Mouse (Mus musculus) hindbrain, embryonic 11.5 days (tissue): Measurements from ENCODE around the gene Mier3. TPM values are rescaled to one million over a fixed set of nuclear protein-coding genes. Genes with fewer than 3 reads are reported as not detected.

Experiments used
- ATAC-seq: fragments of 200-750 bp; cut with Nextera tagmentation; 2 replicates; pipeline ENCODE4 v1.8.0; 2017; ENCODE audit warnings: mild to moderate bottlenecking, moderate TSS enrichment, moderate library complexity; ENCODE audit not compliant: low FRiP score
- DNase-seq: peaks from one replicate; pipeline ENCODE4 v3.0.0-alpha.2; 2015; ENCODE audit warnings: low spot score
- H3K27ac ChIP-seq: fragments of 300-500 bp; sonication (generic); 2 replicates; pipeline ENCODE4 v1.5.1; 2014; ENCODE audit warnings: mild to moderate bottlenecking, low read depth, low read length
- H3K27me3 ChIP-seq: fragments of 300-500 bp; sonication (generic); 2 replicates; pipeline ENCODE4 v1.6.1; 2014; ENCODE audit warnings: mild to moderate bottlenecking, low read length, moderate library complexity, mixed read lengths; ENCODE audit not compliant: control insufficient read depth, insufficient read depth
- H3K36me3 ChIP-seq: fragments of 300-500 bp; sonication (generic); 2 replicates; pipeline ENCODE4 v1.6.1; 2014; ENCODE audit warnings: mild to moderate bottlenecking, low read length, moderate library complexity, mixed read lengths; ENCODE audit not compliant: control insufficient read depth, insufficient read depth
- H3K4me1 ChIP-seq: fragments of 300-500 bp; sonication (generic); replicated peaks from 2 replicates; pipeline ENCODE4 v1.6.1; 2014; ENCODE audit warnings: low read length, mixed read lengths; ENCODE audit not compliant: control insufficient read depth, insufficient read depth
- H3K4me2 ChIP-seq: fragments of 300-500 bp; sonication (generic); replicated peaks from 2 replicates; pipeline ENCODE4 v1.6.1; 2014; ENCODE audit warnings: mild to moderate bottlenecking, low read depth, low read length
- H3K4me3 ChIP-seq: fragments of 300-500 bp; sonication (generic); 2 replicates; pipeline ENCODE4 v1.5.1; 2014; ENCODE audit warnings: low read depth, low read length
- H3K9ac ChIP-seq: fragments of 300-500 bp; sonication (generic); 2 replicates; pipeline ENCODE4 v1.6.1; 2014; ENCODE audit warnings: low read depth, low read length
- H3K9me3 ChIP-seq: fragments of 300-500 bp; sonication (generic); 2 replicates; pipeline ENCODE4 v1.6.1; 2016; ENCODE audit warnings: low read length; ENCODE audit not compliant: control insufficient read depth
- WGBS: fragments of 180-500 bp; shearing (Covaris S2); extraction: QIAGEN DNeasy Blood & Tissue Kit; methylation state at CpG from one replicate; pipeline ENCODE4 v1.1.7; 2014; 5-methylcytosine and 5-hydroxymethylcytosine counted together
- polyA plus RNA-seq: library from polyadenylated mRNA; unstranded; fragments of >200 nt; fragmentation: Nextera tagmentation; extraction: Ambion mirVana; gene quantifications from 2 replicates; pipeline ENCODE4 v1.2.1, GENCODE M21; 2014

Gene Mier3
- polyA plus RNA-seq, 1 experiment from 2014 or later = 31.6 TPM

GRCm38 (mm10) chr13:111725165-111726077 is 44.6 kb downstream of the Mier3 start:
- under 1% methylated on average over 62 of the region's 65 CpGs for WGBS
- peak overlapping the region; percentile 64 for H3K4me3 ChIP-seq
- H3K27me3 ChIP-seq = no peaks in the 10 kb centered on the region
- no peaks in the 10 kb centered on the region for H3K9me3 ChIP-seq
- H3K9ac ChIP-seq = peak overlapping the region; percentile 49
- no peaks in the 10 kb centered on the region for H3K36me3 ChIP-seq
- H3K27ac ChIP-seq = no peak overlapping the region
- peak; percentile 99 for DNase-seq
- peak overlapping the region; percentile 78 for H3K4me2 ChIP-seq
- H3K4me1 ChIP-seq = 0 out of 2 replicates have a peak, but pooled peaks cover 2% of the 10 kb centered on the region
- peak; percentile 100 for ATAC-seq

GRCm38 (mm10) chr13:111726898-111727297 is 46.1 kb downstream of the Mier3 start:
- no peak for ATAC-seq
- no peak overlapping the region for H3K4me3 ChIP-seq
- 92% methylated on average over 5 of the region's 5 CpGs for WGBS

DNA sequence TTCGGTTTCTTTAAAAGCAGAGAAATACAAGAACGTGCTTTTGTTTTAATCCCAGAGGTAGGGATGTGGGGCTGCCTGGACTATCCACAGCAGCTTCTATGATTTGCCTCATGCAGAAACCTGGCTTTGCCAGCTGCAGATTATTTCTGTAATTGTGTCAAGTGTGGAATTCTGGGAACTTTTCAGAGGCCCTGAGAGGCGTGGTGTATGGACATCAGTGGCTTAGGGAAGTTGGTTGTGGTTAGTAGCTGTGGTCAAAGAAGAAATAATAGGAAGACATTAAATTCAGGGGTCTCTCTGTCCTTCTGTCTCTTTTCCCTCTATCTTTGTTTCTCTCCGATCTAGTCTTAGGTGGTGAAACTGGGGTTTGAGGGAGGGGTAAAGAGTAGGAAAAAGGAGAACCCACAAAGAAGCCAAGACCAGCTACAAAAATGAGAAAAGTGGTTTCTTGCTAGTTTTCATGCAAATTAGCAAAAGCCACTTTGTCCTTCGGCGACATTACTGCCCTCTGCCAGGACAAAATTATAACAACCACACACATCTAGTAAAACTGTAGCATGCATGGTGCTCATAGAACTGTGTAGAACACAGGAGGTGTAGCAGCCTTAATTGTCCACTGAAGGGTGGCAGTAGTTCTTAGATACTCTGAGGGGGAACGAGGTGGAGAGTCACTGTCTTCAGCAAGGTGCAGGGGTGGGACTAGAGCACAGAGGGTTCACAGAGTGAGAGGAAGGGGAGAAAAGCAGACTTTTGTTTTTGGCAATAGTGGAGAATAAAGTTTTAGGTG is 60.6 kb downstream of the Mier3 start:
- WGBS = 81% methylated on average over 7 of the region's 7 CpGs
- no peak overlapping the region for H3K27ac ChIP-seq

More at GRCm38 (mm10) chr13:111726898-111727297, 46.1 kb downstream of the Mier3 start:
- Histone ChIP-seq H3K27ac (no peak overlapping the region), H3K36me3 (no peaks in the 10 kb centered on the region), H3K4me2 (no peak overlapping the region), H3K9ac (no peak overlapping the region), H3K9me3 (no peaks in the 10 kb centered on the region), H3K27me3 (no peaks in the 10 kb centered on the region), H3K4me1 (0 out of 2 replicates have a peak, but pooled peaks cover 2% of the 10 kb centered on the region)
- no peak for DNase-seq

DNA sequence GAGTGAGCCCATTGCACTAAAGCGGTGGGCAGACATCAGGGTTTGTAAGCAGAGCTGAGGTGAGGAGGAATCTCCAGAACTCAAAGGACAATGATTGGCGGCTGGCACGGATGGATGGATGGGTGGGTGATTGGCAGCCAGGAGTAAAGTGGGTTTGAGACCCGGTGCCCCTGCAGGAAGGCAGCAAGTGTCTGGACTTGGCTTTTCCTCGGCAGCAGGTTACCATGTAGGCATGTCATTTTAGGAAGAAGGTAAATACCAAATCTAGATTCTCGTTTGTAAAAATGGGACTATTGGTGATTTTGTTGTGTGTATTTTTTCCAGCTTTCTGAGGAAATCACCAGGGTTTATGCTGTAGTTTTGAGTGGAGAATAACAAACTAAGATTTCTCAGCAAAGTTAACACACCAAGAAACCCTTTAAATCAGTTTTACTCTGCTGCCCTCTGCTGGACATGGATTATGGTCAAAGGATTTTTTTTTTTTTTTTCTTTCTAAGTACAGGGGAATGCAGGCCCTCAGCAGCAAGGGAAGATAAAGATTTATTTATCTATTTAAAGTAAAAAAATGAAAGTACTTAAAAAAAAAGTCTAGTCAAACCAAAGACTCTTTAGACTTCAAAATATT is 61.3 kb downstream of the Mier3 start:
- no peaks in the 10 kb centered on the region for H3K9me3 ChIP-seq
- no peak overlapping the region for H3K9ac ChIP-seq
- no peaks in the 10 kb centered on the region for H3K36me3 ChIP-seq
- no peak for ATAC-seq
- 58% methylated on average over 6 of the region's 6 CpGs for WGBS
- no peaks in the 10 kb centered on the region for H3K27me3 ChIP-seq
- peak; percentile 81 for DNase-seq
- H3K4me2 ChIP-seq = no peak overlapping the region
- no peak overlapping the region for H3K27ac ChIP-seq
- no peaks in the 10 kb centered on the region for H3K4me1 ChIP-seq
- no peak overlapping the region for H3K4me3 ChIP-seq

More for the DNA sequence above, 60.6 kb downstream of the Mier3 start:
- Histone ChIP-seq H3K36me3 (no peaks in the 10 kb centered on the region), H3K4me1 (no peaks in the 10 kb centered on the region), H3K4me3 (no peak overlapping the region), H3K27me3 (no peaks in the 10 kb centered on the region), H3K9ac (no peak overlapping the region), H3K9me3 (no peaks in the 10 kb centered on the region), H3K4me2 (no peak overlapping the region)
- DNase-seq (no peak), ATAC-seq (no peak)

- H3K4me1 ChIP-seq = no peaks in the 10 kb centered on the region
- 86% methylated on average over 6 of the region's 6 CpGs for whole genome bisulfite sequencing
- H3K27ac ChIP-seq = no peak overlapping the region
- no peak overlapping the region for H3K9ac ChIP-seq
- no peaks in the 10 kb centered on the region for H3K27me3 ChIP-seq
- no peaks in the 10 kb centered on the region for H3K9me3 ChIP-seq
- no peak overlapping the region for H3K4me3 ChIP-seq
- H3K4me2 ChIP-seq = no peak overlapping the region
- H3K36me3 ChIP-seq = no peaks in the 10 kb centered on the region
- DNase-seq (no peak), ATAC-seq (no peak)
Observed at GRCm38 (mm10) chr13:111744233-111745000, 63.6 kb downstream of the Mier3 start.

GRCm38 (mm10) chr13:111745216-111745615 is 64.4 kb downstream of the Mier3 start:
- ATAC-seq (no peak), DNase-seq (no peak)
- no peaks in the 10 kb centered on the region for H3K4me1 ChIP-seq
- H3K36me3 ChIP-seq = no peaks in the 10 kb centered on the region
- H3K4me3 ChIP-seq = no peak overlapping the region
- no peaks in the 10 kb centered on the region for H3K9me3 ChIP-seq
- H3K27ac ChIP-seq = no peak overlapping the region
- H3K4me2 ChIP-seq = no peak overlapping the region
- 86% methylated on average over 7 of the region's 7 CpGs for WGBS
- H3K27me3 ChIP-seq = no peaks in the 10 kb centered on the region
- H3K9ac ChIP-seq = no peak overlapping the region

- Histone ChIP-seq H3K36me3 (no peaks in the 10 kb centered on the region), H3K27me3 (no peaks in the 10 kb centered on the region), H3K27ac (no peak overlapping the region), H3K9ac (no peak overlapping the region), H3K4me2 (no peak overlapping the region), H3K9me3 (no peaks in the 10 kb centered on the region), H3K4me3 (no peak overlapping the region), H3K4me1 (no peaks in the 10 kb centered on the region)
- ATAC-seq (no peak), DNase-seq (no peak)
- WGBS = 93% methylated on average over 5 of the region's 5 CpGs
Observed at GRCm38 (mm10) chr13:111746831-111747230, 66.1 kb downstream of the Mier3 start.
